Mouse (Mus musculus) erythroblast, embryonic 14.5 days (primary cell): ENCODE measurements at regions not wholly inside any gene's neighbourhood (a gene's known extent, or its start where the extent isn't known, plus 50 kb on each side); places are given as distances from the start of the nearest gene placed in this dataset.

Experiments used
- GATA1 ChIP-seq: IDR thresholded peaks from 2 replicates; pipeline ENCODE4 v1.6.1; 2012; ENCODE audit warnings: low read length, inconsistent platforms, mixed read lengths
- TAL1 ChIP-seq: IDR thresholded peaks from 3 replicates; pipeline ENCODE4 v1.6.1; 2012; ENCODE audit warnings: low read length, inconsistent platforms, mixed read lengths

DNA sequence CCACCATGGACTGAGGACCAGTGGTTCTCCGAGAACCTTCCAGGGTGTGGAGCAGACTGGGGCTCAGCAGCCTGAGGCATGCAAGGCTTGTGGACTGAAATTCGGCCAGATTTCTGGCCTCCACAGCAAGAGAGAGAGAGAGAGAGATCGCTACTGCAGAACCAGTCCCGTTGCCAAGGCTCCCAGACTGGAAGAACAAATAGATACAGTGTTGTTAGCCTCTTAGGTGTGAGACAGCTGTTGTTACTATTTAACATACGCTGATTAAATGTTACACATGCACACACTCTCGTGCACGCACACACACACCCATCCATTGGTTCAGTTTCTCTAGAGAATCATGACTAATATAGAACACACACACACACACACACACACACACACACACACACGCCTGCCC lies 133.4 kb upstream of the Ajap1 start:
- TF ChIP-seq GATA1: no peak
- TF ChIP-seq TAL1: no peak
